Mouse (Mus musculus) cerebellum, postnatal 25 days (tissue): ENCODE measurements around the gene Cd44.
A peak's percentile ranks its signal among the peaks of the same experiment; 100 is the strongest.

Source experiments
- DNase-seq, 2 experiments: peaks; one replicate each; pipeline ENCODE4 v3.0.0; 2021; ENCODE audit warnings: mixed read lengths in 2 of 2

Cd44 gene

GRCm38 (mm10) chr2:102815289-102815809 lies 86.1 kb downstream of the Cd44 start:
- no peak for DNase-seq

GRCm38 (mm10) chr2:102812756-102813155 lies 88.7 kb downstream of the Cd44 start:
- no peak for DNase-seq

GRCm38 (mm10) chr2:102809436-102809835 lies 92.0 kb downstream of the Cd44 start:
- DNase-seq, result no peak

GRCm38 (mm10) chr2:102807633-102808032 lies 93.8 kb downstream of the Cd44 start:
- no peak for DNase-seq

- no peak for DNase-seq
Measured at GRCm38 (mm10) chr2:102805761-102806496, 95.5 kb downstream of the Cd44 start.

GRCm38 (mm10) chr2:102805283-102805682 lies 96.2 kb downstream of the Cd44 start:
- no peak for DNase-seq

GRCm38 (mm10) chr2:102804109-102804508 lies 97.4 kb downstream of the Cd44 start:
- DNase-seq, result peak in 1 of 2 experiments; percentile 8

GRCm38 (mm10) chr2:102801899-102802298 lies 99.6 kb downstream of the Cd44 start:
- DNase-seq, result no peak

GRCm38 (mm10) chr2:102798149-102798548 lies 103.3 kb downstream of the Cd44 start:
- DNase-seq, result no peak

GRCm38 (mm10) chr2:102795034-102795433 lies 106.4 kb downstream of the Cd44 start:
- no peak for DNase-seq

GRCm38 (mm10) chr2:102792804-102793203 lies 108.7 kb downstream of the Cd44 start:
- DNase-seq, result no peak

- no peak for DNase-seq
Measured at GRCm38 (mm10) chr2:102791641-102792040, 109.8 kb downstream of the Cd44 start.

GRCm38 (mm10) chr2:102785696-102786095 lies 115.8 kb downstream of the Cd44 start:
- DNase-seq, result no peak

- no peak for DNase-seq
Measured at GRCm38 (mm10) chr2:102782751-102783150, 118.7 kb downstream of the Cd44 start.

- DNase-seq, result no peak
Measured at GRCm38 (mm10) chr2:102778208-102778607, 123.3 kb downstream of the Cd44 start.

- DNase-seq, result no peak
Measured at GRCm38 (mm10) chr2:102775561-102775960, 125.9 kb downstream of the Cd44 start.

- DNase-seq, result no peak
Measured at GRCm38 (mm10) chr2:102774700-102775099, 126.8 kb downstream of the Cd44 start.

- DNase-seq, result no peak
Measured at GRCm38 (mm10) chr2:102772276-102772675, 129.2 kb downstream of the Cd44 start.

- no peak for DNase-seq
Measured at GRCm38 (mm10) chr2:102771304-102771703, 130.2 kb downstream of the Cd44 start.

- peak in 1 of 2 experiments; percentile 13 for DNase-seq
Measured at GRCm38 (mm10) chr2:102768267-102768666, 133.2 kb downstream of the Cd44 start.

GRCm38 (mm10) chr2:102764602-102765374 lies 136.7 kb downstream of the Cd44 start:
- no peak for DNase-seq

GRCm38 (mm10) chr2:102763991-102764390 lies 137.5 kb downstream of the Cd44 start:
- no peak for DNase-seq

GRCm38 (mm10) chr2:102763176-102763575 lies 138.3 kb downstream of the Cd44 start:
- no peak for DNase-seq
